Mouse (Mus musculus) adrenal gland (tissue): ENCODE data around the gene Cmss1.

ENCODE experiments used
- intact Hi-C: fragments of 180-260 bp; cut with DNase I; formaldehyde crosslinking; loops from one replicate; pipeline ENCODE4 v1.15.1; 2025

Gene Cmss1

DNA sequence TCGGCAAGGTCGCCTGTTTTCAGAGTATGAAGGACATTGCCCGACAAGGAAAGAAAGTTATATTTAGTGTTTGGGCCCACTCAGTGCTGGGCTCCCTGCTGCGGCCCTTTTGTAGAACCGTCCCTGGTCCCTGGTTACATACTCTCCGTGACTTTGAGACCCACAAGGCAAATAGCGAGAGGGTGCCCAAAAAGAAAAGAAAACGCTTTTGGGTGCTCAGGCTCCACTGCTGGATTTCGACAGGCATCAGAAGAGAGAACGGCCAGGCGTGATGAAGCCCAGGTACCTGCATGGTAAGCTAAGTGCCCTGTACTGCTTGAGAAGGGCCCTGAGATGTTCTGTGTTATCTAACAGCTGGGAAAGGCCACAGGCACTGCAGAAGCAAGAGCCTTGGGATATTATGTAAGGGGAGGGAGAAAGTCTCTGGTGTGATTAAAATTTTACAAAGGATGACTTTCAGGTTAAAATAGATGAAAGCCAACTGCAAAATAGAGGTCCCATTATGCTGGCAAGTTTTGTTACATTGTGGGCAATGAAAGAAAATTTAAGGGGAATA lies 253.4 kb downstream of the Cmss1 start:
- intact Hi-C loops = no loop called here

DNA sequence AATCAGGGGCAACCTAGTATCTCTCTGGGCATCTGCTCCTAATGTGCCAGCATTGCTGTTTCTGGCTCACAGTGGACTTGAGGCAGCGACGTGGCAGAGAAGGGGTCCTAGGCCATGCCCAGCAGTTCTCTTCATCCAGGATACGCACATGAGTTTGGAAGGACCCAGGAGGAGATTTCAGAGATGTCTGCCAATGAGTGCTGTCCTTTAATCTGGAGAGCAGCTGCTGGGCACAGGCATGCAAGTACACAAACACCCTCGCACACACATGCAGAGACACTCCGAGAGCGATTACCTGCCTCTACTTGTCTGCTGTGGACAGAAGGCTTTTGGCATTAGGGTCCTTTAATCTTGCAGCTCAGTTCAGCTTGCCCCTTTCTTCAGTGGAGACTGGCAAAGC lies 253.9 kb downstream of the Cmss1 start, which contains the start of gene Filip1l:
Gene Filip1l, plus strand, starts transcription at position 343 of the 400 bp plus-strand sequence.
- intact Hi-C loops = no loop called here

DNA sequence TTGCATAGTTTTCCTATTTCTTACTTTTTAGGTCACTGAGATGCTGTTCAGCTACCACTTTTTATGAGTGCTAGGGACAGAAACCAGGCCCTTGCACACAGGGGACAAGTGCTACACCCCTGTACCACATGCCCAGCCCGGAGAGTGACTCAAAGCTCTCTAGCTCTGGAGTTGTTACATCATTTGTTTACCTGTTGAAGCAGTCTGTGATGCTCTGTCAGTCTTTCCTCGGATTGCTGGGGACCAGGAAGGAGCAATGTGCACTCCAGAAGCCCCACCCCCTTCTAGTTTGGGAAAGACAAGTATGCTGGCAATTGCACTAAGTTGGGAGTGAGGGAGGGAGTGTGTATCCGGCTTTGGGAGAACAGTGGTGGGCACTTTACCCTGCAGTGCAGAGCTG lies 257.0 kb downstream of the Cmss1 start:
- intact Hi-C loops = no loop called here

DNA sequence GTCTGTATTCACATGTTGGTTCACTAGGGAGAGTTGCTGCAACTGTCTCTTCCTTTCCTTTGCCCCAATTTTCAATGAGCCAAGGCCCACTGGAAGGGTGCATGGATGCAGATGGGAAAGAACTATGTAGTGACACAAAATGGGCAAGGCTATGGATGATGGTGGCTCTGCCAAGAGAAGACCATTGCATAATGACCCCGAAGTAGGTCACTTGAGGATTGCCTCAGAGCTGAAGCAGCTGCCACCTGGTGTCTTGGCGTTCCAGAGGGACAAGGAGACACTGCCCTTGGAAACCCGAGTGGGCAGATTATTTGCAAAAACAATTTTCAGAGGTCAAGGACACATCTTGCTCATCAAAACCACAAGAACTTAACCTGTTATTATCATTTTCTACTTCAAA lies 257.6 kb downstream of the Cmss1 start:
- intact Hi-C loops = no loop called here

DNA sequence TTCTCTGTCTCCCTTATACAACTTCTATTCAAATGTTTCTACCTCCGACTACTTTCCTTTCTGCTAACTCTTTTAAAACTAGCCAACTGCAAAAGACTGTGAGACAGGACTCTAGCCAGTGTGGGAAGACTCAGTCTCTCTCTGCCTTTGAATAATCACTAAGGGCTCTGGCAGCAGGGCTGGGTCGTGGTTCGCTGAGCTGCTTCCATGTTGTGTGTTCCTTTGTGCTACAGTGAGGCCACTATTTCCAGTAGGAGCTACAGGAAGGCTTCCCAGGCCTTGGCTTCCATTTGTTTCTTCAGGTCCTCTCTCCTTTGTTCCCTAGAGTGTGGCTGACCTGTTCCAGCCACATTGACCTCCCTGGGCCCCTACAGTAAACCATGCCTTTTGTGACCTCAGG lies 260.4 kb downstream of the Cmss1 start:
- intact Hi-C loops = no loop called here

DNA sequence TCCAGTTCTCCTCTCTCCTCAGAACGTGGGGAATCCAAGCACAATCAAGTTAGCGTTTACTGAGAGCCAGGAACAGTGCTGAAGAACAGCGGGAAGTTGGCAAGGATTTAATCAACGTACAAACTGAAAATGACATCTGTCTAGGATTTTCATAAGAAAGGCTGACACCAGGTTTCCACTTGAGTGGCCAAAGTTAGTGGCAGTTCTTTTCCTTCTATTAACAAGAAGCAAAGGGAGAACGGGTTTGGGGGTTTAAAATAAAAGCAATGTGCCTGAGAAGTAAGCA lies 266.1 kb downstream of the Cmss1 start:
- intact Hi-C loops = no loop called here

DNA sequence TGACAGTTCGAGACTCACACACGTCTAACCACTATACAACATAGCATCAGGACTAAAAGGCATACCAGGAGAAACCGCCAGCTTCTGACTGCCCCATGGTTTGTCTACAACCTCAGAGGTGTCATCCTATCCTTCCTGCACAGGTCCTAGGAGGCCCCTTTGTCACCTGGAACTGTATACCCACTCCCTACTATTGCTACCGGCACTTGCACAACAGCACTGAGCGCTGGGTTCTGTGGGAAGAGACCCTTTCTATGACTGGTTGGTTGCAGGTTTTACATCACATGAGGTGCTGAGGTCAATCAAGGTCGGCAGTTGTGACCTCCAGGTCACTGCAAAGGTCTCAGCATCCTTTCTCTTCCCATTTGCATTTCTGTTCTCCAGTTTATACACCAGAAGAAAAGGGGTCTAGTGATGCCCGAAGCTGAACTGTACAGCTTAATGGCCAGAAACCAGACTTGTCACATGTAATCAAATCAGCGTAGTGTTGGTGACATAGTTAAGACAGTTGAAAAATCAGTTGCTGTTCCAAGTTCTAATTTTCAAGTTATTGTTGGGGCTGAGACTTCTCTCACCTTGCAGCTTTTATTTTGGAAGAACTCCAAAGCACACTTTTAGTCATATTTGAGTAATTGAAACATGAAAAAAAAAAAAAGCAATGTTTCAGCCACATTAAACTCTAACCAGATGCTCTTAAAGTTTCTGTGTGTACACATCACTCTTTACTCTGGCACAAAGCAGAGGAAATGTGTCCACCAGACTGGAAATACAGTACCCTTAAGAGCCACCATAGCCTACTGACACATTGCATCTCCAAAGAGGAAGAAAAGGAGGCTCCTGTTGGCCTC lies 266.7 kb downstream of the Cmss1 start:
- intact Hi-C loops = no loop called here

DNA sequence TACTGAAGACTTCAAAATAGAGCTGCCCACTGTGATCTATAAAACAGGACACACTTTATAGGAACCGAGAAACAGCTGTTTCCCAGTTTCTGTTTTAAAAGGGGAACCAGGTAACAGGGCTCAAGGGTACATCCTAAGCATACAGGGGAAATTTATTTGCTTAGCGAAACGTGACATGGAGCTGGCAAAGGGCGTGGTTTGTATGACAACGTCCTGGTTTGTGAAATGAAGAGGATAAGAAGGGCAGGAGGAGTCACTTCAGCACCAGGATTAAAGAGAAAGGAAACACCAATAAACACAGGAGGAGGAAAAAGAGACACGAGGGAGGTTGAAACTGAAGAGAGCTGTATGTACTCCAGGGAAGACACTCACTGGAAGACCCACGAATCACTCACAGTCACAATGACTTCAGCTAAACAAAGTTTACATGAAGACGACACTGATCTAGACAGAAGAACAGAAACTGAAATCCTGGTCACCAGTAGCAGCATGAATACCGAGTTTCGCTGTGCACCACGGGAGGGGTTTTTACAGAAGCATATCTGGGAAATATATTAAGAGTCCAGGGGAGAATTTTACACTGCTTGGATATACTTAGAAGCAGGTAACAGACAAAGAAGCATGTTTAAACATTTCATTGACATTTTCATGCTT lies 269.8 kb downstream of the Cmss1 start:
- intact Hi-C loops = no loop called here

DNA sequence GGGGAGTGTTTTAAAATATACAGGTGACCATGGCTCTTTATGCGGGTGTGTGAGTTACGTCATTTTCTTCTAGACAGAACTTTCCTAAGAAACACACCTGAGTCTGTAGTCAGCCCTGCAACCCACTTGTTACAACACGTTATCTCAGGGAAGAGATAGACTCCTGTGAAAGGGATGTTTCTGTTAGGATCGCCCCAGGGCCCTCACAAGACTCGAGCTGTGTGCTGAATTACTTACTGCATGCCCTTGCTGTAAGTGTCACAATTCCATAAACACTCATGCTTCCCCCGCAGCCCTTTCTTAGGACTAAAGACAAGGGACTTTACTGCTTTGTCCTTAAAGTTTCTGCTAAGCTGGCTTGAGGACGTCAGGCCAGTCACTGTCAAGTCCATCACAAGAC lies 274.4 kb downstream of the Cmss1 start:
- intact Hi-C loops = no loop called here

DNA sequence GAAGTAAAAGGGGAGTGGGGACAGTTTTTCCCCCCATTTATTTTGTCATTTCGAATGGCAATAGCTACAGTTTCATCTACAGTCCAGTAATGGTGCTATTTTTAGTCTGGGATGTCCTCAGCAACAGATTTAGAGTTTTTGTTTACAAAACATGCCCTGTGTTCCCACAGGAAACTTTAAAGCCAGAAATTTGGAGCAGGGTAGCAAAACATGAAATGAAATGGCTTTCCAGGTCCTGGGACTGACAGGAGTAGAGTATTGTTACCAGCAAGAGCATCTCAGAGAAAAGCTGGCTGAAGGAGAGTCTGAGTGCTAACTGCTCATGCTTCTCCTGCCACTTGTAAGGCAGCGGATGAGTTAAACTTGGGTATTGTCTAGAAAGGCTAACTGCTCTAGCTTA lies 276.6 kb downstream of the Cmss1 start:
- intact Hi-C loops = no loop called here

DNA sequence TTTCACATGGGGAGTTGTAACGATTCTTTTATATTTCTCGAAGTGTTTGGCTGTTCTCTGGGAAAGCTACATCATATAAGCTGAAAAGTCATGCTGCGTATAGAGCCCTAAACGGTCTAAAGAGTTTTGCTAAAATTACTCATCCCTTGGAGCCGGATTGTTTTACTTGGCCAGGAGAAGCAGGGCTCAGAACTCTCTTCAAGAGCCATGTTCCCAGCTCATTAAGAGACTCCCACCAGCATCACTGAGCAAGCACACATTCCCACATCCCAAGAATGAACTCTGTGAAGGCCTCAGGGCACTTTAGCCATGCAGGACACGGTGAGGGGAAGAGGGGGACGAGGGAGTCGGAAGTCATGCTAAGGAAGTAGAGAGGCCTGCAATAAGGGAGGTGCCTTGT lies 277.6 kb downstream of the Cmss1 start:
- intact Hi-C loops = no loop called here

DNA sequence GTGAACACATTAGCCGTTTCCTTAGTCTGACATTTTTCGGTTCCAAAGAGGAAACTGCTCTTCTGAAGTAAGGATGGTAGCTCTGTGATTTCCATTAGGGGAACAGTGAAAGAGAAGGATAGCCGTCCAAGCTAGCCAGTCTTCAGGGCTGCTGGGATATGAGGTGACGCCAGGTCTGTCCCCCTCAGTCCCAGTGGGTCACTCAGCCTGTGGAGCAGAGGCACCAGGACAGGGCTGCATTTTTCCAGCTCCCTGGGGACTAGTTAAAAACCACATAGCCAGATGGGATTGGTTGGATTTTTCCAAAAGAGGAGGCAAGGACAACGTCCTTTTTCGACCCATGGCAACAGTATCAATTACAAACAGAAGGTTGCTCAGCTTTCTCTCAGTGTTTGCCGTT lies 279.7 kb downstream of the Cmss1 start:
- intact Hi-C loops = no loop called here

DNA sequence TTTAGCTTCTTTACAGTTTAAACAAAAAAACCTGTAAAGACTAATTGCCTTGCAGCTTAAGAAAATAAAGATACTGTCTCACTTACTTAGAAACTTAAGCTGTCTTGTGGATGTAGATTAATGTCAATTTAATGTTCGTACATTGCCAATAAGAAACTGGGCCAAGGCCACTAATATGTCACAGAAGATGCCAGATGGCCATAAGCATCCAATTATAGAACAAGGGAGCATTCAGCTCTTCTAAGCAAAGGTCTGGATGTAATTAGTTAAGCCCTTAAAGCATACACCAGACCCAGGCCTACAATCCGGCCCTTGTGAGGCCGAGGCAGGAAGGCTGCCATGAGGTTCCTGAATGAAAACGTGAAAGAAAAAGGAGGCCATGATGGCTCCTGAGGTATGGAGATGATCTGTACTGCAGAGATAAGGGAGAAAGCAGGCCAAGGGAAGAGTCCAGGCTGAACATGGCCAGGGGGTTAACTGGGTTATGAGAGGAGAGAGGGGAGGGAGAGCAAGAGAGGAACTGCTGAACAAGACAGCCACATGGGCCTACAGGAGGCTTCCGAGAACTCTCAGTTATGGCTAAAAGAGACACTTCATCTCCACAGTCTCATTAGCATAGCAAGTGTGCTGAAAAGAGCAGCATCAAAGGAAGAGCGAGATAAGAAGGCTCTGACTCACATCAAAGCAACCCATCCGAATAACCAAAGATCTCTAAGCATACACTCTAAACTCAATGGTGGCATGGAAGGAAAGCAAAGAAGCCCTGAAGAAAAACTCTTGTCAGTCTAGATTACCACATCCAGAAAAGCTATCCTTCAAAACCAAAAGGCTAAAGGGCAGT lies 287.2 kb downstream of the Cmss1 start:
- intact Hi-C loops = no loop called here

DNA sequence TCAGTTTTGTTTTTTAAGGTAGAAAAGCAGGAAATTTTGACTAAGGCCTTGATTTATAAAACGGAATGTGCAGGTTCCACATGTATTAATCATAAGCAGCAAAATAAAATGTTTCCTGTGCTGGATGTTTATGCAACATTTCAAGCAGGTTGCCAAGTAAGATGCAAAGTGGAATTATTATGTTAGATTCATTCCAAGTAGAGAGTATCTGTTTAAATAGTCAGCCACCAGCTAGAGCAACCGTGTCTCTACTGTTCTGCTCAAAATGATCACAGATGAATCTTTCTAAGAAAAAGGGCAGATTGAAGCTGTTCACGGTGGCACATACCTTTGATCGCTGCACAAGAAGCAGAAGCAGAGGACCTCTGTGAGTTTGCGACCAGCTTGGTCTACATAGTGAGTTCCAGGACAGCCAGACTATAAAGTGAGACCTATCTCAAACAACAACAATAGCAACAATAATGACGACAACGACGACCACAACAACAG lies 288.0 kb downstream of the Cmss1 start:
- intact Hi-C loops = no loop called here

DNA sequence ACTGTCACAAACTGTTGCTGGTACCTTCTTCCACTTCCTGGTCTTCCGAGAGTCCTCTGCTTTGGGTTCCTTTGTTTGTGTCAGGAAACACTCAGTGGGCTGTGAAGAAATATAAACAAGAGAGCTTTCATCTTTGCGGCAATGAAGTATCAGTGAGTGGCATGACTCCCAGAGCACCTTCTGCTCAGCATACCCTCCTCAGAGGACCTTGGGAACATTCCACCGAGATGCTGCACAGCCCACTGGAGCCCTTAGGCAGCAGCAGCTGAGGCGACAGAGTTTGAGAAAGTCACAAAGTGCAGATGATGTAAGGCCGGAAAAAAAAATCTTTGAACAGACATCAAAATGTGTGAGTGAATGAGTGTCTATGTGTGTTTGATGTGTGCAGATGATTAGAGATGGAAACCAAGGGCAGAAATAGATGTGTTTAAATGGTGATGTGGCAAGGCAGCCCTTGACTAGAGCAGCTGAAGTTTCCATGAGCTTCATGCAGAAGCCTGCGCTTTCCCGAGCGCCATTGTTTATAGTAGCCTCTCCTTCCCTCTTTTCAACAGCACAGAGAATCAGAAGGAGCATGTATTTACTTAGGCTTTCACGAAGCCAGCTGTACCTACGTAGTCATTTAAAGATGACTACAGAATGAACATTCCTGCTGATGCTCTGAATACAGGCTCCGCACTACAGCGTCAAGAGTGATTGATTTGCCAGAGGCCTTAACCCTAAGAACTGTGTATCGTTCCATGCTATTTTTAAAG lies 288.6 kb downstream of the Cmss1 start:
- intact Hi-C loops = no loop called here

DNA sequence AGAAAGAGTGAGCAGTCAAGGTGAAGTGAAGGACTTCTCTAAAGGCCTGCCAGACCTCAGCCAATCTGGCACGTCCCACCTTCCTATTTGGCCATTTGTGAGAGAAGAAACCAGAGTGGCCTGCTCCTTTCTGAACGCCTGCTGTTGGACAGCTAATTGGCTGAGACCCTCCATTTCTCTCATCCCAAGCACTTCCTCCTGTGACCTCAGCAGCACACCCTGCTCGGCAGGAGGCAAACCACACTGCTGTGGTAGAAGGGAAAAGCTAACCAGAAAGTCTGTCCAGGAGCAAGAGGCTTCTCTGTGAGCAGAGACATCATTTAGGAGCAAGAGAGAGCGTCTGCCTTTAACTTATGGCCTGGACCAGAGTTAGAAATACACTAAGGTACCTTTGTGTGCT lies 289.5 kb downstream of the Cmss1 start:
- intact Hi-C loops = no loop called here

DNA sequence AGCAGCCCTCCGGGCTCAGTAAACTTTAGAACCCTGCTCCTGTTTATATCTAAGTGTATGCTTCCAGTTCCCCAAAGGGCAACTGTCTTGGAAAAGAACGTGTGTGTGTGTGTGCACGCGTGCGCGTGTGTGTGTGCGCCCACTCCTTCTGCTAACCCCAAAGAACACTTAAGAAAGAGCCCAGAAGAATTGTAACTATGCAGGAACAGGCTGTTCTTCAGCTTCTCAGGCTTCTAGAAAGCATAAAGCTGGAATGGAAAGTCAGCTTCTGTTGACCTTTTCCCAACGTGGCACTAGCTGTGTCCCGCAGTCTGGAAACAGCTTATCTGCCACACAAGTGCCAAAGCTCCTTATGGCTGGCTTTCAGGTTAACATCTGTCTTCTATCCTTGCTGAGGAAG lies 291.6 kb downstream of the Cmss1 start:
- intact Hi-C loops = no loop called here

DNA sequence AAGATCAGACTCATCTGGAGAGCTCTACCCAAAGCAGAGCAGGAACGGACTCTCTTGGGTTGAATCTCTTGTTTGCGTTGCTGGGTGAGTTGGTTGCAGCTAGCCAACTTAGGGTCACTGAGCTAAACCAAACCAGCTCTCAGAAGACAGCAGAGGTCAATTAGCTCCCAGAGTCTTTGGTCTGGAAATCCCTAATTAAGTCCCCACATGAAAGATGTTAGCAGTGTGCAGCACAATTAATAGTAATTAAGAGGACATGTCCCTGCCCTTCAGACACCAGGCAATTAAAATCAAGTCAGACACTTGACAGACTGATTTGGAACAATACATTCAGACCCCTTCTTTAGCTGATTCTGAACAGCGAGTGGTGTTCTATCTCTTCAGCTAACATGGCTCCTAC lies 292.4 kb downstream of the Cmss1 start:
- intact Hi-C loops = no loop called here

DNA sequence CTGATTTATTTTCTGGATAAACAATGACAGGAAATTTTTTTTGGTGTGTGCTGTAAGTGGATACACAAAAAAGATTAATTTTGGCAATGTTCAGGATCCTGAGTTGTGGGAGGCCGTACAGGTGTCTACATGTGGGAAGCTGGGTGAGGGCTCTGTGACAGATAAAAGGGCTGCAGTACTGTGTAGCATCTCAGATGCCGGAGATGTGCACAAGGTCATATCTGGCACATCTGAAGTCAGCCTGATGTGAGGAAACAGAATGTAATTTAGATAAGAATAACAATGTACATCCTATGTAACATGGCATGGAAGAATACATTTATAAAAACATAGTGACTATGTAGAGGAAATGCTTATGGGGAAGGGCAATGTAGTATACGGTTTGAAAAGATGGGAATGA lies 293.2 kb downstream of the Cmss1 start:
- intact Hi-C loops = no loop called here

DNA sequence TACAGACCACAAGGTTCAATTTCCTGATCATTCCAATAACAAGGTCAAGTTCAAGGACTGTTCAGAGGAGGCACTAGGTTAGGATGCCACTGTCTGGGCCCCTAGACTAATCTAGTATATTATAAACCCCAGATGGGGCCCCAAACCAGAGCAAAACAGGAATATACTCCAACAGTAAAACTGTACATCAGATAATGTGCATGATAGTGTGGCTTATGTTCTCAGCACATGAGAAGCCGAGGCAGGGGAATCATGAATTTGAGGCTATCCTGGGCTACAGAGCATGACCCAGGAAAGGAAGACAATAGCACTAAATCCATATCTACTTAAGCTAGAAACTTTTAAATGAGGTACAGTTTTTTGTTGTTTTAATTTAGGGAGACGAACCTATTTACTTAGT lies 294.5 kb downstream of the Cmss1 start:
- intact Hi-C loops = no loop called here

DNA sequence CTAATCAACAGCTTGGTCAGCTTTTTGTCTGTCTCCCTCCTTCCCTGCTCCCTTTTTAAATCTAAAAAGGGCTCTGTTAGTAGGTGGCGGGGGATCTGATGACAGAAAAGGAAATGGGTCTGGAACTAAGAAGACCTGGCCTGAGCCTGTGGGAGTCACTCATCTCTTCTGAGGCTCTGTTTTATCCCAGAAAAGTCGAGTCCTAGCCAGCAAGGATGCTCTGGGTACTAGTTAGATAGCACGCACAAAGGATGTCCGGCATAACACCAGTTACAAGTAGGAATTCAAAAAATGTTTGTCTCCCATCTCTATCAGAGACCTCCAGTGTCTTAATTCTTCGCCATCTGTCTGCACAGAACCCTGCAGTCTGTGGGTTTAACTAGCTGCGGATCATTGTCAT lies 301.2 kb downstream of the Cmss1 start:
- intact Hi-C loops = no loop called here
